Mouse (Mus musculus) megakaryocyte-erythroid progenitor cell, adult 5 weeks (primary cell): ENCODE measurements around the gene Wdr92. TPM values are rescaled to one million over a fixed set of nuclear protein-coding genes. Genes with fewer than 3 reads are reported as not detected.

Experiments used
- polyA plus RNA-seq: library from polyadenylated mRNA; stranded (reverse); fragments of >175 nt; gene quantifications from 2 replicates; pipeline ENCODE4 v1.2.3, GENCODE M21; 2012

The Wdr92 gene
- polyA plus RNA-seq = 1.7 and 2.1 TPM in 2 replicates

GRCm38 (mm10) chr11:17181807-17182206 lies at the start of gene Wdr92:
Gene Wdr92 (plus strand): TSS chr11:17182107.

GRCm38 (mm10) chr11:17158858-17159737 lies 22.8 kb upstream of the Wdr92 start, which contains the start of gene Ppp3r1:
Gene Ppp3r1 (plus strand): TSS chr11:17159263.

GRCm38 (mm10) chr11:17211258-17212140 lies 29.6 kb downstream of the Wdr92 start, which contains the start of gene Pno1:
Gene Pno1 (minus strand): TSS chr11:17211568.

GRCm38 (mm10) chr11:17257443-17257842 lies 75.5 kb downstream of the Wdr92 start, which contains the start of gene C1d:
Gene C1d (plus strand): TSS chr11:17257579.

Other genes starting within 250 kb of the Wdr92 start
- 0.28 and 0.41 TPM in 2 replicates for gene Fbxo48, start 230.7 kb upstream of the Wdr92 start, polyA plus RNA-seq
- gene Cnrip1, start 130.5 kb upstream of the Wdr92 start, polyA plus RNA-seq = 0.87 and 0.90 TPM in 2 replicates
- gene Plek, start 129.7 kb upstream of the Wdr92 start, polyA plus RNA-seq = 4.7 and 7.9 TPM in 2 replicates
- 24.3 and 28.4 TPM in 2 replicates for gene Ppp3r1, start 22.8 kb upstream of the Wdr92 start, polyA plus RNA-seq
- gene Pno1, start 29.5 kb downstream of the Wdr92 start, polyA plus RNA-seq = 40.0 and 51.5 TPM in 2 replicates
- gene C1d, start 75.5 kb downstream of the Wdr92 start, polyA plus RNA-seq = 2.5 and 4.3 TPM in 2 replicates